Mouse (Mus musculus) left cerebral cortex, adult 9 months (tissue): ENCODE results near the gene Slc27a2.
A peak's percentile ranks its signal among the peaks of the same experiment; 100 is the strongest.
"Not testable (repeated sequence)": the region's sequence is repeated elsewhere in the genome, so short reads cannot be mapped to it uniquely, and the experiment has no call there.

Experiments used
- DNase-seq, 2 experiments: peaks; one replicate each; pipeline ENCODE4 v3.0.0; 2022; ENCODE audit warnings: low spot score in 2 of 2

Slc27a2 gene

GRCm38 (mm10) chr2:126552357-126553290, at the start of gene Slc27a2:
Slc27a2 (plus strand) TSS chr2:126552407.
- peak in 1 of 2 experiments; percentile 12 for DNase-seq

DNA sequence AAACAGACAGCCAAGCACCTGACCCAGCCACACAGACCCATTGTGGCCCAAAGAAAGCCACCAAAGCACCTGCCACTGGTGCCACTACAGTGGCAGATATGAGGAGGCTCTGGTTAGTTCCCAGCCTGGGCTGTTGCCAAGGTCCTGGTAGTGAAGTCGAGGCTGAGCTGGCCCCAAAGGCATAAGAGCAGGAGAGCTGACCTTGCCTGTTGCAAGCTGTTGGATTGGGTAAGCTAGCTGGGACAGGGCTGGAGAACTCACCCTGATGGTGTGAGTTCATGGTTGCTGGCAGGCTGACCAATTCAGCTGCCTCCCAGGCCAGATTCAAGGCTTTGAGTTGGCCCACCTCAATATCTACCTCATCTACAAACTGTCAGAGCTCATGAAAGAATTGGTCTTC, 47.1 kb upstream of the Slc27a2 start:
- DNase-seq = no peak

- no peak for DNase-seq
These were observed 44.7 kb upstream of the Slc27a2 start for GRCm38 (mm10) chr2:126507477-126507876.

- DNase-seq = no peak
These were observed 44.0 kb upstream of the Slc27a2 start for GRCm38 (mm10) chr2:126508228-126508627.

DNA sequence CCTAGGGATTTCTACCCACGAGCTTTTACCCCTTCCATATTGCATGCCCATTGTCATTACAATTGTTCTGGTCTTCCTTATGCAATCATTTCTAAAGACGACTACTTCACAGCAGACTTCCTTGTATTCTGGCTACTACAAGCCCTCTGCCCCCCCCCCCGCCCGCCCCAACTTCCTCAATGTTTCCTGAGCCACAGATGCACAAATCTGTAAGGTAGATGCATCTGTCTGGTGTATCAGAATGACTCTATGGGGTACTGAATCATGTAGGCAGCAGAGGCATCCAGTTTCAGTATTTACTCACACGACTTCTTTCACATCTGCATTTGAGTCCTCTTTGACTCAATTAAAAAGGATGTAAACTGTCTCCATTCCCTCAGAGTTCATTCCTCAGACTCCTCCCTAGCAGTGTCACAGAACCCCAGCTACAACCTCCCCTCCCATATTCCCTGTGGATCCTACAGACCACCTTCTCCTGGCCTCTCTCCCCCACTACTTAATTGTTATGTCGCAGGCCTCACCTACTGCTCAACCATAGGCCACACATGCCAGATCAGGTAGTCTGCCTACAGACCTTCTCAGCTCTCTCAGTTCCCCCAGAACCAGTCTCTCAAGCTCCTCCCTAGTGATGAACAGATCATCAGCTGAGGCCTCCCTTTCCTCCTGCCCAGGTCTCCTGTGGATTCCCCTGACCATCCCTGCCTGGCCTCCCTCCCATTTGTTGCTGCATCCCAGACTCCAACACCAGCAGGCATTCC, 37.0 kb upstream of the Slc27a2 start:
- no peak for DNase-seq

- DNase-seq = no peak
These were observed 32.2 kb upstream of the Slc27a2 start for GRCm38 (mm10) chr2:126519872-126520581.

DNA sequence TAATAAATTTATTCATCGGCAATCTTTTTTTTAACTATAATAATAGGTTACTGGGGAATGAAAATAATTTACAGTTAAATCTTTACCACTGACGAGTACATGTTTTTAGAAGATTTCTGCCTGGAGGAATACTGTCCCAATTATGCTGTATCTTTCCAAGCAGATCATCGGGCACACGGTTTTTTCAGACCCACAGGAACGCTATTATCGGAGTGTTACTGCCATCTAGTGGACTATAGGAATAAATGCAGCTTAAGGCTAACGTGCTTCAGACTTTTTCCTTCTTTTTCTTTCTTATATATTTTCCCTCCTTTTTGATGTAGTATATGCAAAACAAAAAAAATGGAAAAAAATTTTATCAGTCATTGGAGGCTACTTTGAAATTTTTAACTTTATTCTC, 31.4 kb upstream of the Slc27a2 start:
- peak in 1 of 2 experiments; percentile 11 for DNase-seq

DNA sequence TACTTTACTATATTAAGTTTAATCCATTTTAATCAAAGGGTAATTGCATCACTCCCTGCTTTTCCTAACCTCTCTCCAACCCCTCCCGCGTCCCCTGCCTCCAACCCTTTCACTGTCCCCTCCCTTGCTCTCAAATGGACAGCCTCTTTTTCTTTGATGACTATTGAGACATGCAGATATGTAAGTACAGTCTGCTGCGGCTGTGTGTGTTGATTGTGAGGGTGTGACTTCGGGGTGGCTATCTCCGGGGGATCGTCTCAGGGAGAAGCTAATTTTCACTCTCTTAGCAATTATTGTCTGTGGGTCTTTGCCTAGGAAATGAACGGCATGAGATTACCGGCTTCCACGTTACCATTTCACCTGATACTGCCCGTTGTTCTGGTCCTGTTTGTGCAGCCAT, 30.7 kb upstream of the Slc27a2 start:
- no peak for DNase-seq

DNA sequence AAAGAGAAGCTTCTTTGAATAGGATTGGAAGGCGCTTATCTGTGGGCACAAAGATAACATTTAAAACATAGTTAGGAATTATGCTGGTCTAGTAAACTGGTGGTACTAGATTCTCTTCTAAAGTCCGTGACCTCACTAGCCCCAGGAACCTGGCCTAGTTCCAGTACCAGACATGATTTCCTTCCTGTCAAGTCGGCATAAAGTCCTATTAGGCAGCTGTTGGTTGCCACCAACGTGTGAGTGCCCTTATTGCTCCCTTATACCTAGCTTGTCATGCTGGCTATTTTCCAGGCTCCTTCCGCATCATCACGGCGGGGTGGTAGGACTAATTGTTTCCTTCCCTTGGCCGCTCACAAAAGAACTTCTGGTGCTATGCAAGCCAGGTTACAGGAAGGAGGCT, 30.2 kb upstream of the Slc27a2 start:
- no peak for DNase-seq

DNA sequence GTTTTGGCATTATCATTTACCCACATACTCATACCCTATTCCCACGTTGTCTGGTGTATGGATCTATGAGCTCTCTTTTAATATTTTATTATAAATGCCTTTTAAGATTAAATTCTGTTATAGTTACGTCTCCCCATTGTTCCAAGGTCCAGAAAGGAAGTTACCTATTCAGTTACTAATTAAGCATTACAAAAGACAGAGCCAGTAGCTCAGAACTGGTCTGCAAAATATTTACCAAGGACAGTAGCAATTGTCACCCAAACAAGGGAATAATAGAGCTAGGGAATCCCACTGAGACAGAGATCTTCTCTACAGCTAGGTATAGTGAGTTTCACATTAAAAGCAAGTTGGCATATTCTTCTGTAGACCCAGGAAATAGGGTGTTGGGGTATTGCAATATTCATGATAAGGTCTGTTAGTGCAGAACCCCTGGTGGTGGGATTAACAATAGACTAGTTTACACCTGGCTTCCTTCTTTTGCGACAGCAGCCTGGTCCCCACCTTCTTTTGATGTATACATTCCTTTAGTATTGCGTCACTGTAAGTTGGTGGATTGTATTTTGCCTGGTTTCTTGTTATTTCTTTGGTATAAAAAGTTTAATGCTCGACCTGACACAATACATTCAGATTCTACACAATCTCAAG, 29.0 kb upstream of the Slc27a2 start:
- DNase-seq = not testable (repeated sequence)

DNA sequence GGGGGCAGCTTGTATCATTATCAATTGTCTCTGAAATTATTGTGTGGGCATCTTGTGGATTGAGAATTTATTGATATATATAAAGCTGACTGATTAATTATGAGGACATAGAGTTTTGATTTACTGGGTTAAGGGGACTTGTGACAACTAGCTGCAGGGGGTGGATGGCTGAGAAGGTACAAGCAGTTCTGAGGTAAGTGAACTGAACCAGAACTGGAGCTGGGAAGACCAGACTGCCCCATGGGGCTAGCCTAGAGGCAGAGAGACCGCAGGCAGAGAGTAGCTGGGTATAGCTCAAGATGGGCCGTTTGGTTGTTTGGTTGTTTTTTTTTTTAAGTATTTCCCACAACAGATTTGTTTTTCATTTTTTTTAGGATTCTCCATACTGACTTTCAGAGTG, 27.9 kb upstream of the Slc27a2 start:
- no peak for DNase-seq

- DNase-seq = no peak
These were observed 24.7 kb upstream of the Slc27a2 start for GRCm38 (mm10) chr2:126527461-126527860.

- DNase-seq = no peak
These were observed 21.6 kb upstream of the Slc27a2 start for GRCm38 (mm10) chr2:126530581-126530980.

- DNase-seq = no peak
These were observed 14.6 kb upstream of the Slc27a2 start for GRCm38 (mm10) chr2:126537654-126538053.

DNA sequence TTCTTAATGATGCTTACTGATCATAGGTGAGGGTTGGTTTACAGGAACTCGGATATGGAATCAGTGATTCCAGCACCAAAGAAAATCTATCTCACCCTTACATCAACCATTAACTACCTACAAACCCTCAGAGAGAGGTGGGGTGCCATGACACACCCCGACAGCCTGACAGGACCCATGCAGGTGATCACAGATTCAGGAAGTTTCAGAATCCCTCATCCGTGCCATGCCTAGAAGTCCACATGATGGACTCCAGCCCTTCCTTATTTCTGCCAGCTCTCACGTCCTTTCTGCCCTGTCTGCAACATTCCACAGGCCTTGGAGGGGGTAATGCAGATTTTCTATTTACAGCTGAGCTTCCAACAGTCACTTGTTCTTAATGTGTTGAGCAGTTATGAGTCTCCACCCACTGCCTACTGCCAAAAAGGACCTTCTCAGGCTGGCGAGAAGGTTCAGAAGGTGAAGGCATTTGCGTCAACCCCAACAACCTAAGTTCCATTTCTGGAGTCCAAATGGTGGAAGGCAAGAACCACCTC, 11.7 kb upstream of the Slc27a2 start:
- DNase-seq = no peak

GRCm38 (mm10) chr2:126542211-126542610, 10.0 kb upstream of the Slc27a2 start:
- DNase-seq = no peak

DNA sequence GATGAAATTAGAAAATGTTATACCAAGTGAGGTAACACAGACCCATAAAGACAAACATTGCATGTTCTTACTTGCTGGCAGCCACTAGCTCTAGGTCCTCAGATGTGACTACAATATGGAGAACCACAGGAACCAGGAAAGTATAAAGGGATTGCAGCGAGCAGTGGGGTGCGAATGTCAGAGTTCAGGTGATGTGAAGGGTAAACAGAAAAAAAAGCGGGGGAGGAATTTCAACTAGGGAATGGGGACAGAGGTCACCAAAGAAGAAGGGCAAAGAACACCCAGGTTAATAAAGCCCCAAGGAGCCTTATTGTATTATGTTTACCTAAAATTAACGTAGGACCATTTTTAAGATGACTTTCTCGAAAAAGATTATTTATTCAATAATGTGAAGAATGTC, 6.9 kb upstream of the Slc27a2 start:
- no peak for DNase-seq

DNA sequence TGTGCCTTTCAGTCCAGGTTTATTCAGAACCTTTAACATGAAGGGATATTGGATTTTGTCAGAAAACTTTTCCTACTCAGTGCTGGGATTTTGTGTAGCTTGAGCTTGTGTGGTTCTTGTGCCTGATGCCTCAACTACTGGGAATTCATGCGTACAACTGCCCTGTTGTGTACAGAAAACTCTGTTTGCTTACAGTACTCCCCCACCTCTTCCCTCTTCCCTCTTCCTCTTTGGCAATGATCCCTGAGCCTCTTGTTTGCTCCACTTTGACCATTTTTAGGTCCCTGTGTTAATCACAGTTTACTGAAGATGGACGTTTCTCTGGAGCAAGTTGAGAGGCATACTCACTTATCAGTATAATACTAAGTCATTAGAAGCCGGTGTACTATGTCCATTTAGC, 5.8 kb upstream of the Slc27a2 start:
- DNase-seq = no peak

- DNase-seq = no peak
These were observed 2.5 kb upstream of the Slc27a2 start for GRCm38 (mm10) chr2:126549681-126550080.

GRCm38 (mm10) chr2:126551244-126551890, 840 bp upstream of the Slc27a2 start:
- DNase-seq = no peak

DNA sequence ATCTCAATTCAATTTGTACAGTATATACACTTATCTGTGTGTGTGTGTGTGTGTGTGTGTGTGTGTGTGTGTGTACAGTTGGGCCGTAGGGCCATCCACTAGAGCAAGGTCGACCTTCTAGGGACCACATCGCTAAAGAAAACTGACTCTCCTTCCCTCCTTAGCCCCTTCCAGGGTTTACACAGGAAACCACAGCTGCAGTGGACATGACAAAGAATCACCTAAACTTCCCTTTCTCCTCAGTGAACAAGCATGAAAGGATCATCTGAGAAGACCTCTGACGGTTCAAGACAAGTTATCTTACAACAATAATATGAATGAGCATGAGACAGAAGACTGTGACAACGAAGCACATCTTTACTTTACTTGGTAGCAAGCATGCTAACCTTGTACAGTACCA, 311 bp upstream of the Slc27a2 start:
- DNase-seq = no peak
